Mouse (Mus musculus) cerebellum, adult 8-10 months (tissue): ENCODE measurements around the gene Grpel1.

Source experiments
- DNase-seq: peaks from one replicate; pipeline ENCODE4 v3.0.0; 2022

Gene Grpel1

DNA sequence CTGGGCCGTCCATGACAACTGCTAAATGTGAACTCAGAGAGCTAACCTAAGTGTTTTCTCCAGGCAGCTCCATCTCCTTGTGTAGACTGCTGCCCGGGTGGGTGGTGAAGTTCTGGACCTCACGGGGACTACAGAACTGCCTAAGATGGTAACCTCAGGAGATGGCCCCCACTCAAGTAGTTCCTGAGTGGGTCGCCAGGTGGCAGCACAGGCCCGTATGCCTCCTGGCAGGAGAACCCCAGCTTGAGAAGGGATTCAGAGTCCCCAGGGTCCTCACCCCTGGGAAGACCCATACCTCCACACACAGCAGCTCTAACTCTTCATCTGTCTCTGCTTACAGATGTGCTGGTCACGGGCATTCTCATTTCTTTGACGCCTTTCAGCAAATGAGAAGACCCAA, 2.0 kb upstream of the Grpel1 start:
- DNase-seq, result peak; percentile 78

DNA sequence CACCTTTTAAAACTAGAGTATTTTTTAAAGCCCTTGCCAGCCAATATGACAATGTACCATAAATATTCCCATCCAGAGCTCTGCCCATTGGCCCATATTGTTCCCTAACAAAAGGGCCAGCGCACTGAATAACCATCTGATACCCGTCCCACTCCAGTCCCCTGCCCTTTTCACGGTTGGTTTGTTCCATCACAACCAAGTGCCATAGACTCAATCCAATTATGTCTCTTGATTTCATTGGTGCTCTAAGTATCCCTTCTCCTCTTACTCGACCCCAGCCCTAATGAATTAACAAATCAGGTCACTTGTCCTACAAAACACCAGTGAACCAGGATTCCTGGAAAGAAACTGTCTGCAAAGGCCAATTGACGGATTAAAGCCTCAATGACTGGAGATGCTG, 1.4 kb upstream of the Grpel1 start:
- no peak for DNase-seq

DNA sequence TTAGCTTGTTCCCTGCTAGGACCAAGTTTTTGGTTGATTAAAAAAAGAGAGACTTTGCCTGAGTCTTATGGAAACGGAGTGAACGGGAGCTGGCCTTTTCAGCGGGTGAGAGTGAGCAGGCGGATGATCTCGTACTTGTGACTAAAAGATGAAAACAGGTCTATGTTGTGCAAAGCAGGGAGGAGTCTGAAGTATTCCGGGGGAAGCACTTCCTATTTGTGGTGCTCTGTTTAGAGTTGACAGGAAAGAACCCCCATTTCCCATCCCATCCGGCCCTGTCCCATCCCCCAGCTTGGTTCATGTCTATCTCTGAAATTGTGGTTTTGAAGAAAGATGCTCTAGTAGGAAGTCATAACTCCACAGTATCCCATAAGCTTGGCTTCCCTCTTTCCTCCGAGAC, 1.1 kb downstream of the Grpel1 start:
- DNase-seq, result no peak

DNA sequence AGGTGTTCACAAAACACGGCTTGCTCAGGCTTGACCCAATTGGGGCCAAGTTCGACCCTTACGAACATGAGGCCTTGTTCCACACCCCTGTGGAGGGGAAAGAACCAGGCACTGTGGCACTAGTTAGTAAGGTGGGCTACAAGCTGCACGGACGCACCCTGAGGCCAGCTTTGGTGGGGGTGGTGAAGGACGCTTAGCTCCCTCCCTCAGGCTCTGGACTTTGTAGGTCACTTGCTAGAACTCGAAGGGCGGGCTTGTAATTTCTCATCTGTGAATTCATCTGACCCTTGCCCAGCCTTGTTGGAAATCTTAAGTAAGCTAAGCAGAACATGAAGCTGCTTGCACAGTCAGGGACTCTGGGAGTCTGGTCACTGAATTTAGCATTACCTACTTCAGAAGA, 6.4 kb downstream of the Grpel1 start:
- no peak for DNase-seq

DNA sequence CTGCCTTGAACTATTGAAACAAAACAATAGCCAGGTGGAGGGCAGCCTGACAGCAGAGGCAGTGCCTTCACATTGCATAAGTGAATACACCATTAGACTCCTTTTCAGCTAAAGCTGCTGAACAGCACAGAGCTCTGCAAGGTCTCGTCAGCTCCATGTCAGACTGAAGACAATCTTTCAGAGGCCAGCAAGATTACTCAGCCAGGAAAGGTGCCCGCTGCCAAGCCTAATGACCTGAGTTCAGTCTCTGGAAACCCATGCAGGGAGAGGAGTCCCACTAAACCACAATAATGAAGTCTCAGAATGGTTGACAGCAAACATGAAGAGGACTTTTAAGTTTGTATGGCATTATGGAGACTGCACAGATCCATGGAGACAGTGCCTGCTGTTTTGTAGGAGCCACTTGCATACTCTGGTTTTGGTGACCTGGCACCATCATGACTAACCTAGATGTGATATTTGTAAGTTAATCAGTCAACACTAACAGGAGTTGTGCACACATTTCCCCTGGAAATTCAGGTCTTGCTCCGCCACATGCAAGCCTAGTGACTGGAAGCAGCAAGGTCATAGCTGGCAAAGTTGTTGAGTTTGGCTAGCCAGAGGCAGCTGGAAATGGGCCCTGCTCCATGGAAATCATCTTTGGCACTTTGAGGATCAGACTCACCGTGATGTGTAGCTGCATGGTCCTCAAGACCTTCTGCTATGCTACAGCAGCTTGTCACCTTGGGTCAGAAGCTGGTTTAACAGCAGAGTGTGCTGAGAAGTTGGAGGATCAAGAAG, 8.3 kb downstream of the Grpel1 start:
- DNase-seq, result no peak

DNA sequence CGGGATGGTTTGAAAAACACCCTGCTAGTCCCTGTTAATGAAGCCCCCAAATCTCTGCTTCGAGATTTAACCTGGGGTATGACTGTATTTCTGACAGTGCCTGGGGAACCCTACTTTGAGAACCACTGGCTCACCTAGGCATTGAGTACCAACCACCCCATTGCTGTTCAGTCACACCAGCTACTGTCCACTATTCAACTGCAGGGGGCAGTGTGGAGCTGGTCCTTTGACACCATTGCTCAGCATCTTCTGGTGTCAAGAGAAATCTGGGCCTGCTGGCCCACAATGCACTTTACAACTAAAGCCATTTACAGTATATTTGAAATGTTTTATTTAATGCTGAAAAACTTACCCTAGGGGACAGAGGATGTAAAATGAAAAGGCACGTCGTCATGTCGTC, 9.5 kb downstream of the Grpel1 start:
- peak; percentile 59 for DNase-seq

DNA sequence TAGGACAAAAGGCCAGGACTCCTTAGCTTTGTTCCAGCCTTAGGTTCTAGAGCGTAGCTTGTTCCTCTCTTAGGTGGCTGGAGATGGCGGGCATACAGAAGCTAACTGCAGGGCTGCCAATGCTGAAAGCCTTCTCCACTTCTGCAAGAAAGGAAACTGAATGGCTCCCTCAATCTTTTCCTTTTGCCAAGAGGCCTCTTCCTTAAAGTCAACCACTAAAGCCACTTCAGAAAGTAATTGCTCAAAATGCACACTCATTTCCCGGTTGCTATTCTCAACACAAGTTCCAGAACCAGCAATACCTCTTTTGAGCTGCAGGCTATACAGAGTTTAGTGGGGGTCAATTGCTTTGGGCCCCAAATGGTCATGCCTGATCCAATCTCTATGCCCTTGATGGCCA, 12.7 kb downstream of the Grpel1 start:
- DNase-seq, result no peak

DNA sequence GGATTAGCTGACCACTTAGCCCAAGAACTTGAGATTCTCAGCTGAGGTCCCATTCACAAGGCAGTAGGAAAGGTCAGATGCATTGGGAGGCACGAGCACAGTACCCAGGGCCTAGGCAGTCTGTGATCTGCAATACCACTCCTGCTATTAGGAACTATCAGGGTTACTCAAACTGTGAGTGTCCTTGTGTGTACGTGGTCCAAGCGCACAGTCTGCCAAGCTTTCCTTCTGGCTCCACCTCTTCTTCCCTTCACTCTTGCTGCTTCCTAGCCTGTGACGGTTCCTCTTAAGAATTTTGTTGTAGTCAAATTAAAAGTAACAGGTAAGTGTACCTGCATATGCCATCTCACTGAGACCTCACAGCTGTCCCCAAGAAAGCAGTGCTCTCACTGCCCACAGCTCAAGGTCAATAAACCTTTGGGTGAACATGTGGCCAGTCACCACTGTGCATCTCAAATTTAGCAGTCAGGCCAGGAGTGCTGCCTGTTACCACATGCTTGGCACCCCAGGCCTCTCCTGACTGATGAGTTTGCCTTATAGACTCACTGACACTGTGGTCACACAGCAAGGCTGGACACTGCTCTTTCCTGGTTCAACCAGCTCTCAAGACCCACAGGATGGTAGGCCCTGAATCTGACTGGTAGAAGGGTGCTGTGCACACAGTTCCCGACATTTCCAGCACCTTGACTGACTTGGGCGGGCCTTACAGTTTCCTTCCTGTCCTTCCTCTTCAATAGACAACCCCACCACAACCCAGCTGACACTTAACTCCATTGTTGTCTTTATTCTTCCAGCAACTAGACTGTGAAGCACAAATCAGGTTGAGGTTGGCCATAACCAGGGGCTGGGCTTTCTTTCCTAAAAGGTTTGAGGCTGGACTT, 14.0 kb downstream of the Grpel1 start:
- DNase-seq, result no peak

DNA sequence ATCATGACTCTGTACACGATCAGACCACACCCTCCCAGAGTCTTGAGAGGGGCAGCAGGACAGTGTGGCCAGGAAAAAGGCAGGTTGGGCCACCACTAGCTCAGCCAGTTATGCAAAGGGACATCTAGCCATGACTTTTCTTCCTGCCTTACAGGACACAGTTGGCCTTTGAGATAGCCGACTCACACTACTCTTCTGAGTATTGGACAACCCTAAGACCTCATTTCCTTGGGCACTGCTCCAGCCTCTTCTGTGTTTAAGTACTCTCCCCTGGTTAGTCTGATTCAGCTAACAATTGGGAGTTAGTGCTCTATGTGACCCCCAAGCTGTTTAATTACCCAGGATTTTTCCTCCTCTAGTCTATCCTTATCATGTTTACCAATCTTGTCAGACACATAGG, 14.9 kb downstream of the Grpel1 start:
- DNase-seq, result no peak

DNA sequence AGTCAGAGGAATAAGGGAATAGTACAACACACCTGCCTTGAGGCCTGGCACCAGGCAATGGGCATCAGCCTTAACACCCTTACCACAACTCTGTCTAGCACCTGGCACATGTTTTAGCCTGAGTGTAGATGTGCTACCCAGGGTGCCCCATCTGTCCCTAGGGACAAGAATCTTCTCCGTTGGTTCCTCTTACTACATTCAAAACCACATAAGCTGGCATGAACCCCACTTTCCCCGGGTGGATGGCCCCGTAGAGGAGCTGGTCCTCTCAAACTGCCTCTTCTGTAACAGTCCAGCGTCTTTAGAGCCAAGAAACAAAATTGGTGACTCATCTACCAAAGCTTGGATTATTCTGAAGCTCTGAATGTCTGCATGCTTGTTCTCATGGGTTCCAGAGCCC, 15.6 kb downstream of the Grpel1 start:
- DNase-seq, result no peak

DNA sequence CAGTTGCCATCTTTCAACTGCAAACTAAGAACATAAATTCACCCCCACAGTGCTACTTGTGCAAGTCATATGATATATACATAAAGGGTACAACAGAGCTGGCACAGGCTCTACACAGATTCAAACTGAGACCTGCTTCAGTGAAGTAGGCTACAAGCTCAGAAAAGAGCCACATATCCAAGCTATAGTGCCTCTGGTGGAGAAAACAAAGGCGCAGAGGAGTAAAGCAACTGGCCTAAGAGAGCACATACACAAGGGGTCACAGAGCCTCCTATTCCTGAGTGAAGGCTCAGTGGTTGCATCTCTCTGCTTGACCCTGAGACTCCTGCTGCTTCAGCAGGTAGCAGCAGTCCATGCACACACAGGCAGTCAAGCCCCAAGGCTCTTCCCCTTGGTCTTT, 16.3 kb downstream of the Grpel1 start:
- DNase-seq, result no peak

DNA sequence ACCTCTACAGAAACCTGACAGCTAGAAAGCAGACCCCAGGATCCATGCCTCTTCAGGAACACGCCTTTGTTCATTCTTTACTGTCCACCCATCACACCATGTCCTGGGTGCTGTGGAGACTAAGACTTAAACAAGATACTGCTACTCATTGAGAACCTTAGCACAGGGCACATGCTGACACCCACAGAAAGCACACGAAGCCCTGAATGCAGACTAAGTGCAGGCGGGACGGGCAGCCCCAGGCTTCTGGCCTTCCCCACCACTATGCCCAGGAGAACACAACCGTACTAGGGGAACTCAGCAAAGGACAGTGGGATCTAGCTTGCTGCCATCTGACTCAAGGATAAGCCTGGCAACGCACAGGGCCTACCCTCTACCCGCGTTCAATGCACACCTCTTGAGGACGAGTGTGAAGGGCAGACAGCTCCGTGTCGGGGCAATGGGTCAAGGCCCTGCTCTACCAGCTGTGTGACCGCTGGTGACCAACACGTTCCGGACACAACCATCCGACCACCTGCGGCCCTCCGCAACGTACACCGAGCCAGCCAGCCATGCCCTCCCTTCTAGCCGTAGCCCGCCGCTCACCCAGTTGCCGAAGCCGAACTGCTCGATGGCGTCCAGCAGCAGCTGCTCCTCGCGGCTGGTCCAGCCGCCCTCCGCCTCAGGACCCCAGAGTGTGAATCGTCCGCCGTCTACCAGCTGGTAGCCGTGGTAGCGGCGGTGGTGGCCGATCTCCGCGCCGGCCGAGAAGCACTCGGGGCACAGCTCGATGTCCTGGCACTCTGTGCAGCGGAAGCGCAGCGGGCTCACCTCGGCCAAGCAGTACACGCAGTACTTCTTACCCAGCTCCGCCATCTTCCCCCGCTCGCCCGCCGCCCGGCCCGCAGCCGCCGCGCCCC, 18.7 kb downstream of the Grpel1 start:
- DNase-seq, result peak; percentile 51

DNA sequence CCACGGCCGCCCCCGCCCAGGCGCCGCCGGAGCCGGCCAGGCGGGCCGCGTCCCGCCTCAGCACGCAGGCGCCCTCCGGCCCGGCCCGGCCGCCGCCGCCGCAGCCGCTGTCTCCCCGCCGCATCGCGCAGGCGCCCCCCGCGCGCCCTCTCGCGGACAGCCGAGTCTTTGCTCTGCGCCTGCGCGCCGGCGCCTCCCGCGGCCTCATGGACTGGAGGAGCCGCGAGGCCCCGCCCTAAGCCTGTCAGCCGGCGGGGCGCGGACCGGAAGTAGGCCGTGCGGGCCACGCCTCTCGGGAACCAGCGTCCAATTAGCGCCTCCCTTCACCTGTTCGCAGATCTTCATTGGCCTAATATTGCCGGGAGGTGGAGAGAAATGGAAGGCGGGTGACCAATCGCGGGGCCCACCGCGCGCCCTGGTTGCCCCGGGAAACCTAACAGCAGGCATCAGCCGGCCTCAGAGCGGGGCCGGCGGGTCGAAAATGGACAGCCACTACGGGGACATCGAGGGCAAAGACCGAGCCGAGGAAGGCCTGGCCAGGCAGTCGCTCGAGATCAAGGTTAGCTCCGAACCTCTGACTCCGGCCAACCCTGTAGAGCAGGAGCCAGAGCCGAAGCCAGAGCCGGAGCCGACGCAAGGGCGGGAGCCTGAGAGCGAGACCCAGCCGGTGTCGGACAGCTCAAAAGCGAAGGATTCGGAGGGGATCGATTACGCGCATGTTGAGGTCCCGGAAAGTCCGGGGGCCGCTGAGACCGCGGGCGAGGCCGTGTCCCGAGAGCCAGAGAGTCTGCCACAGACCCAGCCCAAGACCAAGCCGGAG, 19.6 kb downstream of the Grpel1 start, which contains the start of the genes Tada2b and Ccdc96:
Gene Tada2b, minus strand, starts transcription at position 115 of the 820 bp plus-strand sequence.
Gene Ccdc96, plus strand, starts transcription at position 418 of the 820 bp plus-strand sequence.
- peak; percentile 97 for DNase-seq

DNA sequence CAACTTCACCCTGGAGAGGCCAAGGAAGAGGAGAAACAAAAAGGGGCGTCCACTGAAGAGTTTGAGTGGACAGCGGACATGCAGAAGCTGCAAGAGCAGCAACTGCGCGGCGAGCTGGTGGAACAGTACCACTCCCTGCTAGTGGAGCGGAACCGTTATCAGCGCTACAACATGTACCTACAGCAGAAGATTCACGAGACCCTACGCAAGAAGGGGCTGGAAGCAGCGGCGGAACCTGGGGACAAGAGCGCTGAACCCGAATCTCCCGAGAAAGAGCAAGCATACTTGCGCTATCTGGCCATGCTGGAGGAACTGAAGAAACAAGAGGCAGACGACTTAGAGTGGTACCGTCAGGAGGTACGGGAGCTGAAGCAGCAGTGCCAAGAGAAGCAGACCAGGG, 20.5 kb downstream of the Grpel1 start:
- no peak for DNase-seq

DNA sequence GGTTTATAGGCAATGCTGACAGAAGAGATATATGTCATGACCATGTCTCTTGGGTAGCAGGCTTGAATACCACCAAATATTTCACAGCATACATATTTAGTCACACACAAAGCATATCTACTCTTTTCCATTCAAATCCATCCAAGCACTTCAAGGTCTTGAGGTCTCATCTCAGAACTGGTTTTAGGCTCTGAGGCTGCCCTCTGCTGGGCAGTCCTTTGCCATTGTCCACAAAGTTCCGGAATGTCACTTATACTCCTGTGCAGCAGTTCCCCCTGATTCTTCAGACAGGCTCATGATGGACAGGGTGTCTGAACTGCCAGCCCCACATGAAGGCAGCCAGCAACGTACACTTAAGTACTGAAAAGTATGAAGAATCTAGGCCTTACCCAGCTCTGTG, 24.4 kb downstream of the Grpel1 start:
- no peak for DNase-seq

DNA sequence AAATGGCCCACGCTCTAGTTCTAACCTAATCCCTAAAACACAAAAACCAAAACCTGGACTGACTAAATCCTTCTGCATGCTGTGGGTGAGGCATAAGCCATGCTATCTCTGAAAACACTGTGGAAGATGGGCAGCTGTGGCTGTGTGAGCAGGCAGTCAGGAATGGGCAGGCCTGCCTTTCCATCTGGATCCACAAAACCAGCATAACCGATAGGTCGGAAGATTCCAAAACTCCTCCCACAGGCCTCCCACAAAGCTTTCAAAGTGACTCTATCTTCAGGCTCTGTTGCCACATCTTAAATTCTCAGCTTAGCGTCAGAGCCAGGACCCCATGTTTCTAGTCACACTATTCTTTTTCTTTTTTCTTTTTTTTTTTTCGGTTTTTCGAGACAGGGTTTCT, 29.1 kb downstream of the Grpel1 start:
- no peak for DNase-seq

DNA sequence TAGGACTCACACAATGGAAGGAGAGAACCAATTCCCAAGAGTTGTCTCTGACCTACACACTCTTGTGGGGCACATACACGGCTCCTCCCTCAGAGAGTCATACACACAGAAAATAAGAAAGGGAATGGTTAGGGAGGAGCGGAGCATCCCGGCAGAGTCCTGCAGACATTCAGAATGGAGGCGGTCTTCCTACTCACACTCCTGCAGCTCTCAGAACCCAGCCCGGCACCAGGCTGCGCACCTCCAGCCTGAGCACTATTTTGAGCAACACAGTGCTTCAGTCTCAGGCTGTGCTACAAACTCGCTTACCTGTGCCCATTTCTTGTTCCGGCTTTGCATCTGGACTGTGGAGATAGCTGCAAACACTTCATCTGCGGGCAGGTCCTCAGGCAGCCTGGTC, 29.9 kb downstream of the Grpel1 start:
- DNase-seq, result no peak

DNA sequence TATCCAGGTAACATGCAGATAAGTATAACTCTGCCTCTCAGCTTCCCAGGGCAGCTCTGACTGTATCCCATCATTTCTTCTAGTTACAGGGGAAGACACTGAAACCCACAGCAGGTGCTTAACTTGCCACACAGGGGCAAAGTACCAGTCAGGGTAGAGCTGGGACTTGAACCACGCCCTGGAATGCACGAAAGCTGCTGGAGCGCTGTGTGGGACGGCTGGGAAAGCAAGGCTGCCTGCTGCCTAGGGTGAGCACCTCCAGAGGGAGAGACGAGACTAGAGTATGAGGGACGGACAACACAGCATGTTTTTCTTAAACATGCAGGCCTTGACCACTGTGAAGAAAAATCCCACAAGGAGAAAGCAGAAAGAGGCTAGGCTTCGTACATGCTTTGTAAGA, 40.4 kb downstream of the Grpel1 start:
- DNase-seq, result no peak

DNA sequence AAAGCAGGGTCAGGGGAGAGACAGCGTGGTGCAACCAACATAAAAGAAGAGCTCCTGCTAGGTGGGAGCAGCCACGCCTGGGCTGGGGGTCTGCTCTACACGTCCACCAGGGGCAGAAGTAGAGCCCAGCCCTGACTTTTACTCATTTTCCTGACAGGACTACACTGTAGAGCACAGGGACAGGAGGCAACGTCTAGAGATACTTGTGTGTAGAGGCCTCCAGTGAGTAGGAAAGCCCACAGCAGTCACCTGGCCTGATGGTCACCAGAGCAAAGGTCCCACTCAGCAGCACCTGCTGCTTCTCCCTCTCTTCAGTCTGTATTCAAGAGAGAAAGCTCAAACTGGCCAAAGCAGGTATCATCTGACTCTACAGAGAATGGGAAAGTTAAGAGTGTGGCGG, 40.8 kb downstream of the Grpel1 start:
- DNase-seq, result no peak

DNA sequence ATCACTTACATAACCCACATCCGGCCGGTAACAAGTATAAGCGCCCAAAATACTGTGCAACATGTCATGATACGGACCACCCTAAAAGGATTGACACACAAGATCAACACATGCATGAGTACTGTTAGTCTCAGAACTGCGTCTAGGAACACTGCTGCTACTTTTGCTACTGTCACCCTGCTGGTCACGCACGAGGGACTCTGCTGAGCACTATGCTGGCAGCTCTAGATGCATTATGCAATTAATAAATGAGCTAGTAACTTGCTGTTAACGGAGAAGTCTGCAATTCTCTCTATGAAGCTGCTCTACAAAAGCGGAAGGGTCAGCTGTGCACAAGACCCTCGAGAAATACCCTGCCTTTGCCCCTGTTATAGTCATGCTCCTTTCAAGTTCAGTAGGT, 43.6 kb downstream of the Grpel1 start:
- no peak for DNase-seq

DNA sequence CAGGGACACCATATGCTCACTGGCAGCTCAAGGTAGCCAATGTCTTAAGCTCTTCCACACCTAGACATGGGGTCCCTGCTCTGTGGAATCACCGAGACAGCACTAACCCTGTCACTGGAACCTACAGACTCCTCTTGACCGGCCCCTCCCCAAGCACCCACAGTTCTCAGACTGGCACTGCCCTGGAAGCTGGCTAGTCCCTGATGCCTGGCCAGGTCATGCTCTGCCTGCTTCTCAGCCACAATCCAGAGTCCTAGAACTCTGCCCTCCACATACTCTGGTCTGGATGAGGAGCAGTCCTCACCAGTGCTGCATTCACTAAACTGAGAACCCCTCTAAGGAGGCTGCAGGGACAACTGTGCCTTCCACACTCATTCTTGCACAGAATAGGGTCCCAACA, 46.2 kb downstream of the Grpel1 start:
- no peak for DNase-seq

DNA sequence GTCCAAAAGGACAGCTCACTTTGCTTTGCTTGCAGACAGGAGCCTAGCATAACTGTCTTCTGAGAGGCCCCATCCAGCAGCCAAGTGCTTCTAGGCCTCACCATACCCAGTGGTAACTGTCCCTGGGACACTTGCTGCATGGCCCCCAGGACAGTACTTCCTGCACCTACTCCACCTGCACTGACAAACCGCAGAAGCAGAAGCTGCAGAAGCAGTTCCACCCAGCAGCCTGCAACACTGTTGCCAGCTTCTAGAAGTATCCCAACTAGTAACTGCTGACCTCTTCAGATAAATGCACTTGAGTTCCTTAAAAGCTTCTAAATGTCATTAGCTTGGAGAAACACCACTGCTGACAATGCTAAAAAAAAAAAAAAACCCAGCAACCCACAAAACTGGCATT, 50.3 kb downstream of the Grpel1 start:
- DNase-seq, result no peak
